Mouse (Mus musculus): ENCODE results near the gene Atp5g2. TPM values are rescaled to one million over a fixed set of nuclear protein-coding genes. Genes with fewer than 3 reads are reported as not detected.

The Atp5g2 gene
- polyA plus RNA-seq (2012; rRNA removed) = 343 and 632 TPM in 2 replicates

GRCm38 (mm10) chr15:102672215-102673071 is at the start of gene Atp5g2:
Atp5g2 (minus strand) TSS chr15:102672352.

GRCm38 (mm10) chr15:102624970-102625686 is 47.0 kb downstream of the Atp5g2 start, which contains the start of the genes Gm28047 and Atf7:
Gm28047 (minus strand) TSS chr15:102625067.
Atf7 (minus strand) TSS chr15:102625464.

Other genes with a start within 250 kb of the Atp5g2 start
- 0.61 and 1.5 TPM in 2 replicates for gene Amhr2, start 227.0 kb downstream of the Atp5g2 start, polyA plus RNA-seq (2012; rRNA removed)
- gene Prr13, start 213.3 kb downstream of the Atp5g2 start, polyA plus RNA-seq (2012; rRNA removed) = 62.1 and 64.4 TPM in 2 replicates
- gene Pcbp2, start 201.8 kb downstream of the Atp5g2 start, polyA plus RNA-seq (2012; rRNA removed) = 452 and 807 TPM in 2 replicates
- not detected in 2 replicates for gene Gm10337, start 168.6 kb downstream of the Atp5g2 start, polyA plus RNA-seq (2012; rRNA removed)
- 38.4 and 39.6 TPM in 2 replicates for gene Map3k12, start 155.3 kb downstream of the Atp5g2 start, polyA plus RNA-seq (2012; rRNA removed)
- 88.9 and 120 TPM in 2 replicates for gene Tarbp2, start 154.2 kb downstream of the Atp5g2 start, polyA plus RNA-seq (2012; rRNA removed)
- gene Npff, start 147.4 kb downstream of the Atp5g2 start, polyA plus RNA-seq (2012; rRNA removed) = 4.2 and 6.4 TPM in 2 replicates
- gene Gm28047, start 47.3 kb downstream of the Atp5g2 start, polyA plus RNA-seq (2012; rRNA removed) = not detected in 2 replicates
- 31.9 and 51.9 TPM in 2 replicates for gene Atf7, start 46.9 kb downstream of the Atp5g2 start, polyA plus RNA-seq (2012; rRNA removed)
- 35.8 and 56.1 TPM in 2 replicates for gene Calcoco1, start 49.8 kb upstream of the Atp5g2 start, polyA plus RNA-seq (2012; rRNA removed)
- 0.06 and 0.16 TPM in 2 replicates for gene Hoxc13, start 248.8 kb upstream of the Atp5g2 start, polyA plus RNA-seq (2012; rRNA removed)

Measured in central nervous system, embryonic 11.5 days (tissue).